Mouse (Mus musculus): Measurements from ENCODE around the gene Sfxn2. TPM values are rescaled to one million over a fixed set of nuclear protein-coding genes. Genes with fewer than 3 reads are reported as not detected.

Sfxn2 gene
- polyA plus RNA-seq, 1 experiment = 1.3 TPM

GRCm38 (mm10) chr19:46575196-46575595 lies 2.0 kb downstream of the Sfxn2 start:
- Histone ChIP-seq H3K27me3 (ENCODE audit: control insufficient read depth, insufficient read depth, low read length) (no peaks in the 10 kb centered on the region), H3K4me3 (ENCODE audit: low read depth, low read length) (no peak overlapping the region), H3K27ac (ENCODE audit: insufficient read depth, low read depth, low read length) (no peak overlapping the region), H3K36me3 (ENCODE audit: control insufficient read depth, insufficient read depth, low read length) (no peaks in the 10 kb centered on the region), H3K4me1 (ENCODE audit: control insufficient read depth, insufficient read depth, insufficient read length, low read length) (peaks cover 4% of the 10 kb centered on the region; the same call in 1 of the 2 replicates)
- no peak for TF ChIP-seq CTCF (IDR thresholded peaks at IDR 0.05; ENCODE audit: extremely low read depth, insufficient read length, insufficient replicate concordance, low read depth, low read length)
- no peak for TF ChIP-seq POLR2A (IDR thresholded peaks at IDR 0.05; ENCODE audit: low read depth, low read length)
- WGBS = 20% methylated on average over 4 of the region's 4 CpGs

- 62% methylated on average over 13 of the region's 13 CpGs for WGBS
- no peak overlapping the region for H3K27ac ChIP-seq (ENCODE audit: insufficient read depth, low read depth, low read length)
- no peak overlapping the region for H3K4me3 ChIP-seq (ENCODE audit: low read depth, low read length)
- H3K36me3 ChIP-seq (ENCODE audit: control insufficient read depth, insufficient read depth, low read length) = no peaks in the 10 kb centered on the region
- H3K27me3 ChIP-seq (ENCODE audit: control insufficient read depth, insufficient read depth, low read length) = no peaks in the 10 kb centered on the region
- no peaks in the 10 kb centered on the region for H3K4me1 ChIP-seq (ENCODE audit: control insufficient read depth, insufficient read depth, insufficient read length, low read length)
- TF ChIP-seq POLR2A (IDR thresholded peaks at IDR 0.05; ENCODE audit: low read depth, low read length) = no peak
- peak; percentile 94; the same call in 1 of the 2 replicates for TF ChIP-seq CTCF (IDR thresholded peaks at IDR 0.05; ENCODE audit: extremely low read depth, insufficient read length, insufficient replicate concordance, low read depth, low read length)
Measured at GRCm38 (mm10) chr19:46587823-46588508, 14.8 kb downstream of the Sfxn2 start.

GRCm38 (mm10) chr19:46591575-46591974 lies 18.4 kb downstream of the Sfxn2 start:
- Histone ChIP-seq H3K4me1 (ENCODE audit: control insufficient read depth, insufficient read depth, insufficient read length, low read length) (no peaks in the 10 kb centered on the region), H3K36me3 (ENCODE audit: control insufficient read depth, insufficient read depth, low read length) (no peaks in the 10 kb centered on the region), H3K4me3 (ENCODE audit: low read depth, low read length) (no peak overlapping the region), H3K27me3 (ENCODE audit: control insufficient read depth, insufficient read depth, low read length) (no peaks in the 10 kb centered on the region), H3K27ac (ENCODE audit: insufficient read depth, low read depth, low read length) (no peak overlapping the region)
- TF ChIP-seq POLR2A (IDR thresholded peaks at IDR 0.05; ENCODE audit: low read depth, low read length) (no peak), CTCF (IDR thresholded peaks at IDR 0.05; ENCODE audit: extremely low read depth, insufficient read length, insufficient replicate concordance, low read depth, low read length) (no peak)
- 76% methylated on average over 6 of the region's 6 CpGs for WGBS

GRCm38 (mm10) chr19:46592751-46593439 lies 19.7 kb downstream of the Sfxn2 start:
- 94% methylated on average over 9 of the region's 9 CpGs for WGBS
- Histone ChIP-seq H3K27ac (ENCODE audit: insufficient read depth, low read depth, low read length) (no peak overlapping the region), H3K4me3 (ENCODE audit: low read depth, low read length) (no peak overlapping the region), H3K36me3 (ENCODE audit: control insufficient read depth, insufficient read depth, low read length) (no peaks in the 10 kb centered on the region), H3K27me3 (ENCODE audit: control insufficient read depth, insufficient read depth, low read length) (no peaks in the 10 kb centered on the region), H3K4me1 (ENCODE audit: control insufficient read depth, insufficient read depth, insufficient read length, low read length) (no peaks in the 10 kb centered on the region)
- TF ChIP-seq POLR2A (IDR thresholded peaks at IDR 0.05; ENCODE audit: low read depth, low read length) (no peak), CTCF (IDR thresholded peaks at IDR 0.05; ENCODE audit: extremely low read depth, insufficient read length, insufficient replicate concordance, low read depth, low read length) (no peak)

- Histone ChIP-seq H3K27ac (ENCODE audit: insufficient read depth, low read depth, low read length) (no peak overlapping the region), H3K4me3 (ENCODE audit: low read depth, low read length) (no peak overlapping the region), H3K4me1 (ENCODE audit: control insufficient read depth, insufficient read depth, insufficient read length, low read length) (peaks cover 5% of the 10 kb centered on the region), H3K27me3 (ENCODE audit: control insufficient read depth, insufficient read depth, low read length) (no peaks in the 10 kb centered on the region), H3K36me3 (ENCODE audit: control insufficient read depth, insufficient read depth, low read length) (no peaks in the 10 kb centered on the region)
- TF ChIP-seq POLR2A (IDR thresholded peaks at IDR 0.05; ENCODE audit: low read depth, low read length) = no peak
- no peak for TF ChIP-seq CTCF (IDR thresholded peaks at IDR 0.05; ENCODE audit: extremely low read depth, insufficient read length, insufficient replicate concordance, low read depth, low read length)
- WGBS = 76% methylated on average over 4 of the region's 4 CpGs
Measured at GRCm38 (mm10) chr19:46598187-46598586, 25.0 kb downstream of the Sfxn2 start.

- H3K27me3 ChIP-seq (ENCODE audit: control insufficient read depth, insufficient read depth, low read length) = no peaks in the 10 kb centered on the region
- peaks cover 5% of the 10 kb centered on the region for H3K4me1 ChIP-seq (ENCODE audit: control insufficient read depth, insufficient read depth, insufficient read length, low read length)
- WGBS = 1% methylated on average over 22 of the region's 22 CpGs
- peak within 1 kb of the TSS; percentile 94 for H3K4me3 ChIP-seq (ENCODE audit: low read depth, low read length)
- H3K36me3 ChIP-seq (ENCODE audit: control insufficient read depth, insufficient read depth, low read length) = no peaks in the 10 kb centered on the region
- TF ChIP-seq POLR2A (IDR thresholded peaks at IDR 0.05; ENCODE audit: low read depth, low read length) = peak; percentile 80; the same call in 1 of the 2 replicates
- TF ChIP-seq CTCF (IDR thresholded peaks at IDR 0.05; ENCODE audit: extremely low read depth, insufficient read length, insufficient replicate concordance, low read depth, low read length) = no peak
- peak within 1 kb of the TSS; percentile 47 for H3K27ac ChIP-seq (ENCODE audit: insufficient read depth, low read depth, low read length)
Measured at GRCm38 (mm10) chr19:46598720-46599252, 25.6 kb downstream of the Sfxn2 start, which contains the start of gene Wbp1l. Gene Wbp1l, plus strand, starts transcription at chr19:46599084.
